Mouse (Mus musculus): Measurements from ENCODE around the gene Wapl. TPM values are rescaled to one million over a fixed set of nuclear protein-coding genes. Genes with fewer than 3 reads are reported as not detected.

Gene Wapl
- total and polyA plus RNA-seq, 3 experiments: 80.4 to 221 (median 100) TPM

- no peak for TF ChIP-seq JUND (IDR thresholded peaks at IDR 0.05; ENCODE audit: low read depth, low read length)
- no peak for TF ChIP-seq ZKSCAN1 (IDR thresholded peaks at IDR 0.05; ENCODE audit: low read depth, low read length)
- TF ChIP-seq GATA1 (IDR thresholded peaks at IDR 0.05; ENCODE audit: low read depth, low read length): 0 out of 2 replicates have a peak, but pooled peaks have one; percentile 14
- no peak for TF ChIP-seq CTCF (IDR thresholded peaks at IDR 0.05 in 2 of 3, conservative IDR thresholded peaks at IDR 0.05 in 1 of 3; ENCODE audit: control insufficient read depth in 1 of 3, insufficient read depth in 1 of 3, low read depth in 2 of 3, low read length in 3 of 3, poor library complexity in 1 of 3, severe bottlenecking in 1 of 3)
- no peak; the same call in 1 of the 2 replicates for TF ChIP-seq SIN3A (IDR thresholded peaks at IDR 0.05; ENCODE audit: low read length)
- no peak for TF ChIP-seq TCF12 (IDR thresholded peaks at IDR 0.05; ENCODE audit: low read depth, low read length)
- TF ChIP-seq POLR2AphosphoS5 (IDR thresholded peaks at IDR 0.05; ENCODE audit: borderline replicate concordance, low read depth, low read length): no peak
- TF ChIP-seq ZNF384 (IDR thresholded peaks at IDR 0.05; ENCODE audit: low read depth, low read length): 0 out of 2 replicates have a peak, but pooled peaks have one; percentile 8
- TF ChIP-seq ETS1 (IDR thresholded peaks at IDR 0.05; ENCODE audit: low read depth, low read length): peak; percentile 39; the same call in 1 of the 2 replicates
- TF ChIP-seq MAFK (IDR thresholded peaks at IDR 0.05; ENCODE audit: borderline replicate concordance, low read depth, low read length): no peak
- TF ChIP-seq CHD1 (IDR thresholded peaks at IDR 0.05; ENCODE audit: low read depth, low read length): no peak
- no peak for TF ChIP-seq RCOR1 (IDR thresholded peaks at IDR 0.05; ENCODE audit: low read depth, low read length)
- TF ChIP-seq HCFC1 (IDR thresholded peaks at IDR 0.05; ENCODE audit: low read depth, low read length): no peak
- TF ChIP-seq ZMIZ1 (IDR thresholded peaks at IDR 0.05; ENCODE audit: low read depth, low read length): no peak
- no peak for TF ChIP-seq POLR2A (IDR thresholded peaks at IDR 0.05; ENCODE audit: control insufficient read depth in 1 of 2, insufficient read depth in 1 of 2, low read depth in 1 of 2, low read length in 2 of 2, poor library complexity in 1 of 2)
- DNase-seq (ENCODE audit: low read depth, low spot score): peak; percentile 36
- Histone ChIP-seq H3K79me2 (ENCODE audit: control insufficient read depth, insufficient read depth, low read length, poor library complexity) (no peaks in the 10 kb centered on the region; the same call in 1 of the 2 replicates), H3K27me3 (ENCODE audit: control insufficient read depth in 1 of 2, insufficient read depth in 2 of 2, low read length in 2 of 2) (peaks cover 0 to 2% of the 10 kb centered on the region in 2 experiments), H3K9ac (ENCODE audit: control insufficient read depth, low read depth, low read length, poor library complexity, severe bottlenecking) (peak overlapping the region; percentile 52; the same call in 1 of the 2 replicates), H3K9me3 (replicated peaks; ENCODE audit: insufficient read depth, low read length) (no peaks in the 10 kb centered on the region), H3K4me1 (ENCODE audit: control insufficient read depth in 1 of 2, insufficient read depth in 2 of 2, low read length in 2 of 2) (peaks cover 0 to 15% of the 10 kb centered on the region in 2 experiments; a peak in 2 of 4 replicates), H3K4me3 (ENCODE audit: control insufficient read depth in 1 of 2, insufficient read depth in 1 of 2, low read depth in 2 of 2, low read length in 2 of 2) (no peak overlapping the region), H3K27ac (ENCODE audit: control insufficient read depth, low read depth, low read length) (peak overlapping the region; percentile 66), H3K36me3 (ENCODE audit: control insufficient read depth in 1 of 2, insufficient read depth in 2 of 2, low read length in 2 of 2) (peaks cover 0 to 5% of the 10 kb centered on the region in 2 experiments; a peak in 1 of 4 replicates)
These were observed 90.2 kb downstream of the Wapl start for GRCm38 (mm10) chr14:34763771-34764539.

GRCm38 (mm10) chr14:34764908-34765307 lies 91.2 kb downstream of the Wapl start:
- no peaks in the 10 kb centered on the region; a peak in 2 of 4 replicates for H3K27me3 ChIP-seq (ENCODE audit: control insufficient read depth in 1 of 2, insufficient read depth in 2 of 2, low read length in 2 of 2)
- H3K27ac ChIP-seq (ENCODE audit: control insufficient read depth, low read depth, low read length): peak overlapping the region; percentile 83
- peaks cover 0 to 15% of the 10 kb centered on the region in 2 experiments; a peak in 2 of 4 replicates for H3K4me1 ChIP-seq (ENCODE audit: control insufficient read depth in 1 of 2, insufficient read depth in 2 of 2, low read length in 2 of 2)
- peak overlapping the region; percentile 27 to 31; a peak in 3 of 4 replicates for H3K4me3 ChIP-seq (ENCODE audit: control insufficient read depth in 1 of 2, insufficient read depth in 1 of 2, low read depth in 2 of 2, low read length in 2 of 2)
- peak; percentile 96 for DNase-seq (ENCODE audit: low read depth, low spot score)
- peak overlapping the region; percentile 69 for H3K9ac ChIP-seq (ENCODE audit: control insufficient read depth, low read depth, low read length, poor library complexity, severe bottlenecking)
- peaks cover 0 to 5% of the 10 kb centered on the region in 2 experiments; a peak in 1 of 4 replicates for H3K36me3 ChIP-seq (ENCODE audit: control insufficient read depth in 1 of 2, insufficient read depth in 2 of 2, low read length in 2 of 2)
- H3K79me2 ChIP-seq (ENCODE audit: control insufficient read depth, insufficient read depth, low read length, poor library complexity): peaks cover 5% of the 10 kb centered on the region; the same call in 1 of the 2 replicates
- no peaks in the 10 kb centered on the region for H3K9me3 ChIP-seq (replicated peaks; ENCODE audit: insufficient read depth, low read length)
- TF ChIP-seq ZC3H11A (IDR thresholded peaks at IDR 0.05; ENCODE audit: low read depth, low read length) (no peak), KAT2A (conservative IDR thresholded peaks at IDR 0.05; ENCODE audit: low read depth, low read length) (no peak), USF1 (IDR thresholded peaks at IDR 0.05; ENCODE audit: low read depth, low read length) (no peak), HCFC1 (IDR thresholded peaks at IDR 0.05; ENCODE audit: low read depth, low read length) (0 out of 2 replicates have a peak, but pooled peaks have one; percentile 44), NRF1 (IDR thresholded peaks at IDR 0.05; ENCODE audit: insufficient read depth, low read depth, low read length, poor library complexity, severe bottlenecking) (no peak), MXI1 (IDR thresholded peaks at IDR 0.05; ENCODE audit: low read depth, low read length) (peak; percentile 48), MYB (IDR thresholded peaks at IDR 0.05; ENCODE audit: low read depth, low read length) (no peak), E2F4 (IDR thresholded peaks at IDR 0.05; ENCODE audit: borderline replicate concordance, low read depth, low read length) (peak; percentile 87), CHD2 (IDR thresholded peaks at IDR 0.05; ENCODE audit: low read length) (peak; percentile 79), EP300 (IDR thresholded peaks at IDR 0.05; ENCODE audit: low read depth in 1 of 2, low read length in 2 of 2) (peak; percentile 28 to 32; a peak in 2 of 4 replicates), CHD1 (IDR thresholded peaks at IDR 0.05; ENCODE audit: low read depth, low read length) (no peak), CTCF (IDR thresholded peaks at IDR 0.05 in 2 of 3, conservative IDR thresholded peaks at IDR 0.05 in 1 of 3; ENCODE audit: control insufficient read depth in 1 of 3, insufficient read depth in 1 of 3, low read depth in 2 of 3, low read length in 3 of 3, poor library complexity in 1 of 3, severe bottlenecking in 1 of 3) (no peak), NELFE (IDR thresholded peaks at IDR 0.05; ENCODE audit: low read depth, low read length) (peak; percentile 38; the same call in 1 of the 2 replicates), POLR2AphosphoS2 (IDR thresholded peaks at IDR 0.05; ENCODE audit: low read length) (no peak), MAFK (IDR thresholded peaks at IDR 0.05; ENCODE audit: borderline replicate concordance, low read depth, low read length) (no peak), MAZ (IDR thresholded peaks at IDR 0.05; ENCODE audit: low read depth, low read length) (no peak), POLR2A (IDR thresholded peaks at IDR 0.05; ENCODE audit: control insufficient read depth in 1 of 2, insufficient read depth in 1 of 2, low read depth in 1 of 2, low read length in 2 of 2, poor library complexity in 1 of 2) (peak in 1 of 2 experiments; percentile 55; a peak in 3 of 4 replicates), ETS1 (IDR thresholded peaks at IDR 0.05; ENCODE audit: low read depth, low read length) (peak; percentile 54; the same call in 1 of the 2 replicates), ZMIZ1 (IDR thresholded peaks at IDR 0.05; ENCODE audit: low read depth, low read length) (no peak)
